In genomic region chr7:49471278-49471677, GRCm38 (mm10) we compare ENCODE assay signal across 8 mouse cellular contexts.
DNase-seq lines count a peak whose midpoint lies in the region; ATAC-seq and TF ChIP-seq lines count a peak whose summit lies in the region.
"Had no signal": no experiment of that assay in that cellular context is flagged by ENCODE, and none has a peak within 500 bp of the region (broad histone marks: within the 10 kb centered on the region; RNA-seq: fewer than 3 reads in every experiment).

No protein-coding gene starts in this region.

- H3K27me3 ChIP-seq in midbrain, postnatal 0 days (ENCODE audit: insufficient read depth, low read length), result no peaks in the 10 kb centered on the region
- H3K27me3 ChIP-seq in midbrain, embryonic 13.5 days, result no peaks in the 10 kb centered on the region
- no peaks in the 10 kb centered on the region for H3K27me3 ChIP-seq in lung, embryonic 14.5 days (ENCODE audit: insufficient read depth, low read length)
- H3K27me3 ChIP-seq in stomach, postnatal 0 days (ENCODE audit: control insufficient read depth, insufficient read depth, low read length), result no peaks in the 10 kb centered on the region

- H3K9me3 ChIP-seq in midbrain, postnatal 0 days (ENCODE audit: low read length), result no peaks in the 10 kb centered on the region
- H3K9me3 ChIP-seq in midbrain, embryonic 13.5 days, result no peaks in the 10 kb centered on the region
- no peaks in the 10 kb centered on the region for H3K9me3 ChIP-seq in lung, embryonic 14.5 days (ENCODE audit: low read depth, low read length)
- no peaks in the 10 kb centered on the region for H3K9me3 ChIP-seq in stomach, postnatal 0 days (ENCODE audit: control insufficient read depth, low read length)

- no peak overlapping the region for H3K9ac ChIP-seq in midbrain, postnatal 0 days (replicated peaks; ENCODE audit: low read length, poor library complexity, severe bottlenecking)
- no peak overlapping the region for H3K9ac ChIP-seq in midbrain, embryonic 13.5 days (replicated peaks)
- no peak overlapping the region for H3K9ac ChIP-seq in lung, embryonic 14.5 days
- no peak overlapping the region for H3K9ac ChIP-seq in stomach, postnatal 0 days (ENCODE audit: low read length)

- no peak overlapping the region for H3K4me3 ChIP-seq in midbrain, postnatal 0 days (ENCODE audit: low read depth, low read length)
- H3K4me3 ChIP-seq in midbrain, embryonic 13.5 days (replicated peaks), result no peak overlapping the region
- no peak overlapping the region for H3K4me3 ChIP-seq in lung, embryonic 14.5 days (ENCODE audit: low read depth, low read length)
- no peak overlapping the region for H3K4me3 ChIP-seq in stomach, postnatal 0 days (ENCODE audit: low read depth, low read length)

- H3K4me2 ChIP-seq in midbrain, postnatal 0 days (ENCODE audit: low read depth, low read length, poor library complexity, severe bottlenecking), result no peak overlapping the region
- H3K4me2 ChIP-seq in midbrain, embryonic 13.5 days (replicated peaks), result no peak overlapping the region
- H3K4me2 ChIP-seq in lung, embryonic 14.5 days, result no peak overlapping the region
- no peak overlapping the region for H3K4me2 ChIP-seq in stomach, postnatal 0 days (replicated peaks; ENCODE audit: low read depth)

- no peaks in the 10 kb centered on the region for H3K36me3 ChIP-seq in midbrain, postnatal 0 days (ENCODE audit: insufficient read depth, low read length)
- H3K36me3 ChIP-seq in midbrain, embryonic 13.5 days, result no peaks in the 10 kb centered on the region
- no peaks in the 10 kb centered on the region for H3K36me3 ChIP-seq in lung, embryonic 14.5 days (ENCODE audit: insufficient read depth)
- H3K36me3 ChIP-seq in stomach, postnatal 0 days (ENCODE audit: control insufficient read depth, insufficient read depth, low read length), result no peaks in the 10 kb centered on the region; the same call in 1 of the 2 replicates

- DNase-seq in midbrain, postnatal 0 days (ENCODE audit: low spot score), result peak; percentile 49
- DNase-seq in T-cell, adult 2 months (ENCODE audit: low spot score), result peak; percentile 24
- DNase-seq in cerebellum, postnatal 14 days, result peak; percentile 71 to 82
- peak; percentile 74 to 83 for DNase-seq in heart, postnatal 10 days
- DNase-seq in lung, embryonic 14.5 days, result peak; percentile 77
- DNase-seq in stomach, postnatal 0 days (ENCODE audit: low spot score), result peak; percentile 61

- intact Hi-C loops in heart, postnatal 10 days (cut with DNase I), result loop anchor here (5.0 kb wide), 1 partner anchor 281 kb away; no protein-coding TSS in a partner anchor

- no peak overlapping the region for H3K27ac ChIP-seq in midbrain, postnatal 0 days (ENCODE audit: low read depth, low read length)
- no peak overlapping the region for H3K27ac ChIP-seq in midbrain, embryonic 13.5 days
- no peak overlapping the region for H3K27ac ChIP-seq in lung, embryonic 14.5 days (ENCODE audit: low read depth)
- no peak overlapping the region for H3K27ac ChIP-seq in stomach, postnatal 0 days (replicated peaks)
- H3K27ac ChIP-seq: macrophage had no signal

- ATAC-seq in midbrain, postnatal 0 days (ENCODE audit: low FRiP score), result no peak
- ATAC-seq in midbrain, embryonic 13.5 days, result no peak
- no peak for ATAC-seq in lung, embryonic 14.5 days (ENCODE audit: insufficient read depth)
- no peak for ATAC-seq in stomach, postnatal 0 days (ENCODE audit: low FRiP score, low TSS enrichment)

- TF ChIP-seq CTCF in midbrain, postnatal 0 days (IDR thresholded peaks at IDR 0.05), result peak; percentile 73
- TF ChIP-seq CTCF in lung, embryonic 14.5 days (IDR thresholded peaks at IDR 0.05; ENCODE audit: low read depth), result peak; percentile 82
- TF ChIP-seq CTCF in stomach, postnatal 0 days (IDR thresholded peaks at IDR 0.05; ENCODE audit: low read depth), result peak; percentile 83

- no peaks in the 10 kb centered on the region for H3K4me1 ChIP-seq in midbrain, postnatal 0 days (ENCODE audit: insufficient read depth, low read length)
- no peaks in the 10 kb centered on the region; the same call in 1 of the 2 replicates for H3K4me1 ChIP-seq in midbrain, embryonic 13.5 days (replicated peaks)
- H3K4me1 ChIP-seq in lung, embryonic 14.5 days (ENCODE audit: insufficient read depth), result peaks cover 6% of the 10 kb centered on the region; the same call in 1 of the 2 replicates
- H3K4me1 ChIP-seq in stomach, postnatal 0 days (replicated peaks; ENCODE audit: control insufficient read depth, insufficient read depth), result no peaks in the 10 kb centered on the region

- WGBS in midbrain, postnatal 0 days, result 62% methylated on average over 3 of the region's 3 CpGs
- 62% methylated on average over 3 of the region's 3 CpGs for WGBS in midbrain, embryonic 13.5 days
- 45% methylated on average over 3 of the region's 3 CpGs for WGBS in lung, embryonic 14.5 days
- 52% methylated on average over 3 of the region's 3 CpGs for WGBS in stomach, postnatal 0 days

- no peak for TF ChIP-seq EP300 in stomach, postnatal 0 days (optimal IDR thresholded peaks at IDR 0.05)

Comparison
In these comparisons a context has a peak if more than half of its experiments do, and no peak if none do; other contexts are left out.
1. DNase-seq: peak in every context shown above with its lines; median percentile 78 in heart, postnatal 10 days; 77 in lung, embryonic 14.5 days; 76 in cerebellum, postnatal 14 days; 61 in stomach, postnatal 0 days; 49 in midbrain, postnatal 0 days; 24 in T-cell, adult 2 months.